ENCODE assay signal across 7 mouse cellular contexts in genomic region chr17:6489926-6490564, GRCm38 (mm10).
DNase-seq lines count a peak whose midpoint lies in the region; ATAC-seq and TF ChIP-seq lines count a peak whose summit lies in the region.
"Not testable (repeated sequence)": the region's sequence is repeated elsewhere in the genome, so short reads cannot be mapped to it uniquely, and the experiment has no call there.

No protein-coding gene starts in this region.

- peak overlapping the region; percentile 58 for H3K4me2 ChIP-seq in forebrain, embryonic 13.5 days
- H3K4me2 ChIP-seq in heart, postnatal 0 days (ENCODE audit: low read depth, low read length), result not testable (repeated sequence)
- H3K4me2 ChIP-seq in limb, embryonic 12.5 days, result peak overlapping the region; percentile 50
- H3K4me2 ChIP-seq in midbrain, embryonic 11.5 days, result peak overlapping the region; percentile 39

- ATAC-seq in forebrain, embryonic 13.5 days, result peak; percentile 82
- 0 out of 2 replicates have a peak, but pooled peaks have one; percentile 6 for ATAC-seq in heart, postnatal 0 days (ENCODE audit: insufficient read depth, low read depth)
- ATAC-seq in limb, embryonic 12.5 days (ENCODE audit: insufficient number of reproducible peaks, insufficient read depth, low FRiP score, low TSS enrichment, low read depth), result peak; percentile 37; the same call in 1 of the 2 replicates
- ATAC-seq in midbrain, embryonic 11.5 days (ENCODE audit: low FRiP score), result peak; percentile 68

- not testable (repeated sequence) for H3K9me3 ChIP-seq in forebrain, embryonic 13.5 days (replicated peaks); heart, postnatal 0 days (replicated peaks; ENCODE audit: control insufficient read depth, low read length); limb, embryonic 12.5 days; midbrain, embryonic 11.5 days (ENCODE audit: control insufficient read depth, low read length)

- not testable (repeated sequence) for H3K4me1 ChIP-seq in forebrain, embryonic 13.5 days; heart, postnatal 0 days (ENCODE audit: control insufficient read depth, insufficient read depth); limb, embryonic 12.5 days (replicated peaks); midbrain, embryonic 11.5 days (ENCODE audit: control insufficient read depth, insufficient read depth, low read length)

- TF ChIP-seq EP300 in heart, postnatal 0 days (IDR thresholded peaks at IDR 0.05; ENCODE audit: low read depth), result not testable (repeated sequence)

- H3K27me3 ChIP-seq in forebrain, embryonic 13.5 days, result peaks cover 11% of the 10 kb centered on the region
- H3K27me3 ChIP-seq in heart, postnatal 0 days (ENCODE audit: control insufficient read depth, insufficient read depth, low read length); midbrain, embryonic 11.5 days (ENCODE audit: control insufficient read depth, insufficient read depth, low read length): not testable (repeated sequence)
- peaks cover 16% of the 10 kb centered on the region for H3K27me3 ChIP-seq in limb, embryonic 12.5 days

- H3K9ac ChIP-seq in forebrain, embryonic 13.5 days, result peak overlapping the region; percentile 49
- H3K9ac ChIP-seq in heart, postnatal 0 days (replicated peaks; ENCODE audit: low read depth, low read length); limb, embryonic 12.5 days (replicated peaks); midbrain, embryonic 11.5 days (ENCODE audit: low read length): not testable (repeated sequence)

- H3K27ac ChIP-seq in forebrain, embryonic 13.5 days; heart, postnatal 0 days (ENCODE audit: low read depth); limb, embryonic 12.5 days; midbrain, embryonic 11.5 days (ENCODE audit: low read depth, low read length): not testable (repeated sequence)

- not testable (repeated sequence) for H3K36me3 ChIP-seq in forebrain, embryonic 13.5 days (ENCODE audit: poor library complexity, severe bottlenecking); heart, postnatal 0 days (replicated peaks; ENCODE audit: control insufficient read depth, insufficient read depth, low read length); limb, embryonic 12.5 days; midbrain, embryonic 11.5 days (ENCODE audit: control insufficient read depth, insufficient read depth, low read length)

- TF ChIP-seq CTCF in heart, postnatal 0 days (IDR thresholded peaks at IDR 0.05; ENCODE audit: low read depth), result not testable (repeated sequence)

- DNase-seq in cerebellum, adult 9-10 months, result peak; percentile 71
- not testable (repeated sequence) for DNase-seq in heart, postnatal 0 days (ENCODE audit: low spot score)
- peak; percentile 46 for DNase-seq in layer of hippocampus, adult 11-12 months (ENCODE audit: low spot score)
- DNase-seq in midbrain, embryonic 11.5 days (ENCODE audit: low spot score, missing footprints), result peak; percentile 92
- DNase-seq in right cerebral cortex, adult 2 months (ENCODE audit: low spot score in 2 of 2), result peak; percentile 60 to 76

- peak overlapping the region; percentile 41 for H3K4me3 ChIP-seq in forebrain, embryonic 13.5 days
- H3K4me3 ChIP-seq in heart, postnatal 0 days (ENCODE audit: low read depth, low read length), result not testable (repeated sequence)
- H3K4me3 ChIP-seq in limb, embryonic 12.5 days (replicated peaks), result peak overlapping the region; percentile 31
- H3K4me3 ChIP-seq in midbrain, embryonic 11.5 days (ENCODE audit: low read depth, low read length), result peak overlapping the region; percentile 23; the same call in 1 of the 2 replicates

- under 1% methylated on average over 23 of the region's 52 CpGs for WGBS in forebrain, embryonic 13.5 days
- WGBS in heart, postnatal 0 days, result under 1% methylated on average over 20 of the region's 52 CpGs
- WGBS in limb, embryonic 12.5 days, result 1% methylated on average over 23 of the region's 52 CpGs
- under 1% methylated on average over 18 of the region's 52 CpGs for WGBS in midbrain, embryonic 11.5 days

Comparison
In these comparisons a context has a peak if more than half of its experiments do, and no peak if none do; other contexts are left out.
1. ATAC-seq: peak in every context shown above with its lines; median percentile 82 in forebrain, embryonic 13.5 days; 68 in midbrain, embryonic 11.5 days; 37 in limb, embryonic 12.5 days; 6 in heart, postnatal 0 days.